Mouse (Mus musculus): ENCODE measurements around the gene Khdrbs1. TPM values are rescaled to one million over a fixed set of nuclear protein-coding genes. Genes with fewer than 3 reads are reported as not detected.
"Not testable (repeated sequence)": the region's sequence is repeated elsewhere in the genome, so short reads cannot be mapped to it uniquely, and the experiment has no call there.

Khdrbs1 gene
- polyA plus RNA-seq, 1 experiment from 2014 or later = 204 TPM

DNA sequence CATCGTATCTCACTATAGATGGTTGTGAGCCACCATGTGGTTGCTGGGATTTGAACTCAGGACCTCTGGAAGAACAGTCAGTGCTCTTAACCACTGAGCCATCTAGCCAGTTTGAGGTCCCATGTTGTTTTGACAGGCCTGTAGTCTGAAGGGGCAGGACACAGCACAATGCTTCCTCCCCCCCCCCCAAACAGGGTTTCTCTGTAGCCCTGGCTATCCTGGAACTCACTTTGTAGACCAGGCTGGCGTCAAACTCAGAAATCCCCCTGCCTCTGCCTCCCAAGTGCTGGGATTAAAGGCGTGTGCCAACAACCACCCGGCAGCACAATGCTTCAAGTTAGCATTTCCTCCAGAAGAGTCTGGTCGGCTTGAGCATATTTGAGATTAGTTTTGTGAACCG is 41.4 kb downstream of the Khdrbs1 start:
- WGBS = 92% methylated on average over 6 of the region's 6 CpGs
- H3K4me2 ChIP-seq (replicated peaks); H3K9ac ChIP-seq; H3K27me3 ChIP-seq; H3K27ac ChIP-seq; H3K9me3 ChIP-seq; ATAC-seq (ENCODE audit: insufficient number of reproducible peaks, insufficient read depth, low FRiP score, low TSS enrichment); H3K4me3 ChIP-seq: not testable (repeated sequence)
- peaks cover 31% of the 10 kb centered on the region for H3K36me3 ChIP-seq
- peaks cover 36% of the 10 kb centered on the region for H3K4me1 ChIP-seq

DNA sequence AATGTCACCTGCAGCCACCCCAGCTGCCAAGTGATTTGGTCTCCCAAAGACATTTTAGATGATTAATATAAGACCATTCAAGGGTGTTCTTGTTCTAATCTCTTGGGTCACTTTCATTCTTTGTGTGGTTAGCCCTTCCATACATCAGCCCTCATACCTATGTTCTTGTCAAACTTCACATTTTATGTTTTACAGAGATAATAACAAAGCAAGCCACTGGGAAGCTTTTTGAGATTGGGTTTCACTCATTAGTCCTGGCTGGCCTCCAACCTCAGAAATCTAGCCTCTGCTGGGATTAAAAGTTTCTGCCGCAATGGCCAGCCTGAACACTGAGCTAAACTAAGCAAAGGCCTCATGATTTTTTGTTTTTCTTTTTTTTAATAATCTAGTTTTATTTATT is 41.9 kb downstream of the Khdrbs1 start:
- H3K4me3 ChIP-seq = no peak overlapping the region
- H3K4me1 ChIP-seq = peaks cover 40% of the 10 kb centered on the region
- 61% methylated on average over 1 of the region's 1 CpGs for WGBS
- H3K27ac ChIP-seq = 0 out of 2 replicates have a peak overlapping the region, but pooled peaks have one; percentile 48
- no peak overlapping the region for H3K4me2 ChIP-seq (replicated peaks)
- no peaks in the 10 kb centered on the region for H3K27me3 ChIP-seq
- ATAC-seq (ENCODE audit: insufficient number of reproducible peaks, insufficient read depth, low FRiP score, low TSS enrichment) = no peak
- no peak overlapping the region for H3K9ac ChIP-seq
- H3K9me3 ChIP-seq = no peaks in the 10 kb centered on the region
- H3K36me3 ChIP-seq = peaks cover 27% of the 10 kb centered on the region

DNA sequence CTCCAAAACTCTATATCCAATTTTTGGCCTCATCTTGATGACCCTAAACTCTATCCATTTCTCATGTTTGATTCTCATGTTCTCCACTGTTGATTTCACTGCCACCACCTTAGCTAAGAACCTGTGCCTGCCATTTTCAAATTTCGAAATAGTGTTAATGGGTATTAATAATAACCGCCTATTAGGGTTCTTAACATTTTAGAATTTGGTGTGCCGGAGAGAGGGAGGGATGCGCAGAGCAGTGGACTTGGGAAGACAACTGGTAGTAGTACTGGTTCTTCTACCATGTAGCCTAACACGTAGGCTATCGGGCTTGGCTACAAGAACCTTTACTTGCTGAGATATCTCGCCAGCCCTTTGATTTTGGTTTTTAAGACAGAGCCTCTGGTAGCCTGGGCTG is 44.9 kb downstream of the Khdrbs1 start:
- no peaks in the 10 kb centered on the region for H3K9me3 ChIP-seq
- peaks cover 29% of the 10 kb centered on the region for H3K4me1 ChIP-seq
- peak overlapping the region; percentile 93 for H3K27ac ChIP-seq
- WGBS = 84% methylated on average over 7 of the region's 7 CpGs
- peak overlapping the region; percentile 63 for H3K4me3 ChIP-seq
- peaks cover 29% of the 10 kb centered on the region for H3K36me3 ChIP-seq
- no peak for ATAC-seq (ENCODE audit: insufficient number of reproducible peaks, insufficient read depth, low FRiP score, low TSS enrichment)
- peak overlapping the region; percentile 59 for H3K4me2 ChIP-seq (replicated peaks)
- peak overlapping the region; percentile 74; the same call in 1 of the 2 replicates for H3K9ac ChIP-seq
- no peaks in the 10 kb centered on the region for H3K27me3 ChIP-seq

DNA sequence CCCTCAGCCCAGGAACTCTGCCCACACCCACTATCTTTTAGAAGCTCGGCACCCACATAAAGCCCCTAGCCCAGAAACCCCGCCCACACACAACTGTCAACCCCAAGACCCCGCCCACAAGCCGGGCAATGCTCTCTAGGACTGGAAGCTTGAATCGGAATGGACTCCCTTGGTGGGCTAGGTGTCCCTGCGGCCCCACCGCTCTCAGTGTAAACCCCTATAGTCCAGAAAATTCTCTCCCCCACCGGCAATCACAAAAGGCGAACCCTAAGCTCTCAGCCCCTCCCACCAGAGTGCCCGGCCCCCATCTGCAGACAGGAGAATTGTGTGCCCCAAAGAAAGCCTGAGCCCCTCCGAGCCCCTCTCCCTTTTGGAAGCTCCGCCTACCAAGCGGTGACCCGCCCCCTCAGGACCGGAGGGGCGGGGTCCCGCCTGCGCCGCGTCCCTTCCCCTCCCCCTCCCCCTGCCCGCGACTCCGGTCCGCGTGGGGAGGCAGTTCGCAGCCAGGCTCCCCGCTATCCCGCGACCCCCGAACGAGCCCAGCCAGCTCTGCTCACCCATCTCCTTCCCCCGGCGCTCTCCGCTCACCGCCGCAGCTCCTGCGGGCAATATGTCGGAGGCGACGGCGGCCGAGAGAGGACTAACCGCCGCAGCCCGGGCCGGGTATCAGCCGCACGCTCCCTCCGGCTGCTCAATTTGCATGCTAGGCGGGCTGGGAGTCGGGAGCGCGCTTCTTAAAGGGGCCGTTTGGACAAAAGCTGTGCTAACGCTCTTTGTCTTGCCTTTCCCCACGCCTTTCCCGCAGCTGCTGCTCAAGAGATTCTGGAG is 45.7 kb downstream of the Khdrbs1 start, which contains the start of gene Tmem39b:
TSS of gene Tmem39b (minus strand) at position 681 of the 828 bp plus-strand sequence.
- Histone ChIP-seq H3K9ac (peak within 1 kb of the TSS; percentile 74), H3K36me3 (peaks cover 30% of the 10 kb centered on the region), H3K27ac (peak within 1 kb of the TSS; percentile 93), H3K4me3 (peak within 1 kb of the TSS; percentile 63), H3K27me3 (no peaks in the 10 kb centered on the region), H3K4me2 (replicated peaks) (peak within 1 kb of the TSS; percentile 59), H3K4me1 (peaks cover 22% of the 10 kb centered on the region), H3K9me3 (no peaks in the 10 kb centered on the region)
- peak; percentile 85 for ATAC-seq (ENCODE audit: insufficient number of reproducible peaks, insufficient read depth, low FRiP score, low TSS enrichment)
- WGBS = under 1% methylated on average over 57 of the region's 57 CpGs

DNA sequence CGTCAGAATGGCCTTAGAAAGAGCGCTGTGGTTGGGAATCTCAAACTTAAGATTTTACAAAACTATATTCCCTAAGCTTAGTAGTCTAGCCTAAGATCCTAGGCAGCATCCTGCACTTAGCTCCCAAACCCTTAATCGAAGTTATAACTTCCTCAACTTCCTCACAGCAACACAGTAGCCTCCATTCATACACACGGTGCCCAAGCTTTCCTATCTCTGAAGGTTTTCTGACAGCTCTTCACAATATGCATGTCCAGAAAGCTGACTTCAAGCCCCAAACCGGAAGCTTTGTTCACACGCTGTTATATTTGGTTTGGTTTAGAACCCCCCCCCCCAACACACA is 46.3 kb downstream of the Khdrbs1 start:
- peak overlapping the region; percentile 59 for H3K4me2 ChIP-seq (replicated peaks)
- peak overlapping the region; percentile 74 for H3K9ac ChIP-seq
- H3K9me3 ChIP-seq = no peaks in the 10 kb centered on the region
- H3K27me3 ChIP-seq = no peaks in the 10 kb centered on the region
- H3K27ac ChIP-seq = no peak overlapping the region
- H3K4me1 ChIP-seq = peaks cover 22% of the 10 kb centered on the region
- WGBS = 24% methylated on average over 6 of the region's 6 CpGs
- H3K36me3 ChIP-seq = peaks cover 36% of the 10 kb centered on the region
- no peak for ATAC-seq (ENCODE audit: insufficient number of reproducible peaks, insufficient read depth, low FRiP score, low TSS enrichment)
- peak overlapping the region; percentile 63 for H3K4me3 ChIP-seq

DNA sequence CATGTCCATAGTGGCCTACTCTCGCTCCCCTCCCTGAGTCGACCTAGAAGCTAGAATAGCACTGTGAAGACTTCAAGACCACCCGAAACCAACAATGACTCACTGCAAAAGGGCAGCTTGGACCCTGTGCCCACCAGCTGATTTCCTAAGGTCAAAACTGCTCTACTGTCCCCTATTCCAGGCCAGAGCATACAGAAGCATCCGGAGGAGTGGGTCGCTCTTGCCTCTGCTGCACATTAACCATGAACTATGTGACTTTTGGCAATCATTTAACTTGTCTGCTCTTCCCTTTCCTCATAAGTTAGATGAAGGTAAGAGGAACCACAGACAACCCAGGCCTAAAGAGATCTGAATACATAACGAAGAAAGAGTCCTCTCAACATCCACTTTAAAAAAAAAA is 57.6 kb downstream of the Khdrbs1 start:
- H3K9me3 ChIP-seq = no peaks in the 10 kb centered on the region
- H3K4me1 ChIP-seq = no peaks in the 10 kb centered on the region
- no peak overlapping the region for H3K9ac ChIP-seq
- H3K27me3 ChIP-seq = no peaks in the 10 kb centered on the region
- no peak overlapping the region for H3K27ac ChIP-seq
- no peak overlapping the region for H3K4me2 ChIP-seq (replicated peaks)
- no peak for ATAC-seq (ENCODE audit: insufficient number of reproducible peaks, insufficient read depth, low FRiP score, low TSS enrichment)
- no peak overlapping the region for H3K4me3 ChIP-seq
- peaks cover 92% of the 10 kb centered on the region for H3K36me3 ChIP-seq
- WGBS = 91% methylated on average over 6 of the region's 6 CpGs

DNA sequence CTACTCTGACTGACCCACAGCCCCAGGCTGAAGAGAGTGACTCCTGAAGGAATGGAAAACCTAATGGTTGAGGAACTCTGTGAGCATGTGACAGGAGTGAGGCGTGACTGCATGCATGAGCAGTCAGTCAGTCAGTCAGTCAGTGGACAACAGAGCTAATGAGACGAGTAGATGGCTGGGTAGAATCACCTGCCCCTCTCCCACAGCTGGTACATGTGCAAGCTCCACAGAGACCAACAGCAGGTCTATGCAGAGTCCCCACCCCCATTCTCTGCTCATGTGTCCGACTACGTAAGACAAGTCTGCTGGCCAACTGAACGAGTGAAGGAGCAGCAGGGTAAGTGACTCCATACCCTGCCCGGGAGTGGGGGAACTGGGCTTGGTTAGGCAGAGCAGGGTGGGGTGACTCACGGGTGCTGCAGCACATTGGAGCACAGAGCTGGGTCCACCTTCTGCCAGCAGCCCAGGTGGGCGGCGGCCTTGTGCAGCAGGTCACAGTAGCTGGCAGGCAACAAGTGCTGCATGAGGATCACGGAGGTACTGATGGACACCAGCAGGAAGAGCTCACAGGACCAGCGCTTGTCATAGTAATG is 58.1 kb downstream of the Khdrbs1 start:
- Histone ChIP-seq H3K36me3 (peaks cover 90% of the 10 kb centered on the region), H3K27ac (no peak overlapping the region), H3K9ac (no peak overlapping the region), H3K4me2 (replicated peaks) (no peak overlapping the region), H3K4me1 (no peaks in the 10 kb centered on the region), H3K9me3 (no peaks in the 10 kb centered on the region), H3K27me3 (no peaks in the 10 kb centered on the region), H3K4me3 (no peak overlapping the region)
- 88% methylated on average over 11 of the region's 11 CpGs for WGBS
- ATAC-seq (ENCODE audit: insufficient number of reproducible peaks, insufficient read depth, low FRiP score, low TSS enrichment) = no peak

DNA sequence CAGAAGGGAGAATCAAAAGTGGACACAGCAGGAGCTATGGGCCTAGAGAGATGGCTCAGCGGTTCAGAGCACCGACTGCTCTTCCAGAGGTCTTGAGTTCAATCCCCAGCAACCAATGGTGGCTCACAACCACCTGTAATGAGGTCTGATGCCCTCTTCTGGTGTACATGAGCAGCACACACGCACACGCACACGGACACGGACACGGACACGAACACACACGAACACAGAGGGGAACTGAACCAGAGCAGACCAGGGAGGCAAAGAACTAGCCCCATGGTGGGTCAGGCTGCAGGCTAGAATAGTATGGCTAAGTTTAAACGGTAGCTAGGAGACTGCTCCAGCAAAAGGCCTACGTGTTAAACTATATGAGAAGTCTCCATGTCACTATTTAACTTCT is 60.3 kb downstream of the Khdrbs1 start:
- Histone ChIP-seq H3K9me3 (no peaks in the 10 kb centered on the region), H3K9ac (no peak overlapping the region), H3K4me3 (no peak overlapping the region), H3K4me1 (no peaks in the 10 kb centered on the region), H3K4me2 (replicated peaks) (no peak overlapping the region), H3K27ac (no peak overlapping the region), H3K27me3 (no peaks in the 10 kb centered on the region), H3K36me3 (peaks cover 90% of the 10 kb centered on the region)
- no peak for ATAC-seq (ENCODE audit: insufficient number of reproducible peaks, insufficient read depth, low FRiP score, low TSS enrichment)
- 96% methylated on average over 11 of the region's 11 CpGs for WGBS

DNA sequence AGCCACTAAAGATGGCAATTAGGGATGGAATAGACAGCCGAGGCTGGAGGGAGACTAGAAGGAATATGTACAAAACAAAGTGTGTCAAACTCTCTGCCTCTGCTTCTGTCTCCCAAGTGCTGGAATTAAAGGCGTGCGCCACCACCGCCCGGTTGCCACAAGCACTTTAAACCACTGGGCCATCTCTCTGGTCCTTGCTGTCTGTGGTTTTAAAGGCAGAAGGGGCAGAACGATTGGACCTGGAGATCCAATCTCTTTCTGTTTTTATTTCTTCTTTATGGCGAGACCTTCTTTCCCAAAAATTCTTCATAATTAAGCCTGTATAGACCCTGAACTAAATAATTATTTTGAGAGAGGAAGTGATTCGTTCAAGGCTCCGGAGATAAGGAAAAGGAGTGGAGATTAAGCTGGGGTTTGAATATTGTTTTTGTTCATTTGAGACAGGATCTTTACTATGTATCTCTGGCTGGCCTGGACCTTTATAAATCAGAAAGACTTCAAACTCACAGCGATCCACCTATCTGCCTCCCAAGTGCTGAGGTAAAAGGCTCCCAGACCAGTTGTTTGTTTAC is 69.1 kb downstream of the Khdrbs1 start:
- Histone ChIP-seq H3K4me1 (peaks cover 14% of the 10 kb centered on the region), H3K4me2 (replicated peaks) (peak overlapping the region; percentile 87), H3K4me3 (peak overlapping the region; percentile 99), H3K9ac (peak overlapping the region; percentile 99; the same call in 1 of the 2 replicates), H3K27me3 (no peaks in the 10 kb centered on the region), H3K27ac (peak overlapping the region; percentile 95), H3K36me3 (peaks cover 30% of the 10 kb centered on the region), H3K9me3 (no peaks in the 10 kb centered on the region)
- 6% methylated on average over 10 of the region's 10 CpGs for WGBS
- no peak for ATAC-seq (ENCODE audit: insufficient number of reproducible peaks, insufficient read depth, low FRiP score, low TSS enrichment)

DNA sequence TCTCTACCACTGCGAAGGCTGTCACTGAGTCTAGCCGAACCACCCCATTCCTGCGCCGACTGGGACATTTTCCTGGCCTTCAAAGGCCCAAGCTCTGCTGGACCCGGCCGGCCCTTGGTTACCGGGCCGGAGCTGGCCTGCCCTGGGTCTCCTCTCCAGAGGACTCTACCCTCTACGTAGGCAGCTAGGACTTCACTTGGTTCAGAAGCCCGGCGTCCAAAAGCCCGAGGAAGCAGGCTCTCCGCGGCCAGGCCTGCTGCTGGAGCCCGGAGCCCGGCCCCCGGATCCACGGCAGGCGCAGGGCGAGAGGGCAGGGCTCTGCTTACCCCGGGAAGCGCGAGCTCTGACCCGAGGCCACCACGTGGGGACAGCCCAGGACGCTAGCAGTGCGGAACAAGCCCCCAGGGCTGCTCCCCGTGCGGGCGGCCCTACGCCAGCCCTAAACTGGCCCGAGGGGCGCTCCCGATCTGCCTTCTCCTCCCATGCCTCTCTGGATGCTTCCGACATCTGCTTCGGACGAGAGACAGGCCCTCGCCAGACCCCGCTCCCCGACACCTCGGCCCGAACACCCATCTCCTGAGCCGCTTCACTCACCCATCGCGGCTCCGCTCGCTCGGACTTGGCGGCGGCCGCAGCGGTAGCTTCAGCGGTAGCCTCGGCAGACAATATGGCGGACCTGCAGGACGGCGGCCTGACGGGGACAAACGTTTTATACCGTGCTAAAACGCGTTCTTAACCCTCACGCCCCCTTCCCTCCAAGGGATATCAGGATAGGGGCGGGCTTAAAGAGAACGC is 69.8 kb downstream of the Khdrbs1 start, which contains the start of gene Kpna6:
TSS of gene Kpna6 (minus strand) at position 685 of the 795 bp plus-strand sequence.
- Histone ChIP-seq H3K27me3 (no peaks in the 10 kb centered on the region), H3K36me3 (peaks cover 26% of the 10 kb centered on the region), H3K27ac (peak within 1 kb of the TSS; percentile 95), H3K4me3 (peak within 1 kb of the TSS; percentile 99), H3K9ac (peak within 1 kb of the TSS; percentile 99), H3K4me1 (peaks cover 14% of the 10 kb centered on the region), H3K9me3 (no peaks in the 10 kb centered on the region), H3K4me2 (replicated peaks) (peak within 1 kb of the TSS; percentile 87)
- under 1% methylated on average over 65 of the region's 65 CpGs for WGBS
- peak; percentile 83 for ATAC-seq (ENCODE audit: insufficient number of reproducible peaks, insufficient read depth, low FRiP score, low TSS enrichment)

DNA sequence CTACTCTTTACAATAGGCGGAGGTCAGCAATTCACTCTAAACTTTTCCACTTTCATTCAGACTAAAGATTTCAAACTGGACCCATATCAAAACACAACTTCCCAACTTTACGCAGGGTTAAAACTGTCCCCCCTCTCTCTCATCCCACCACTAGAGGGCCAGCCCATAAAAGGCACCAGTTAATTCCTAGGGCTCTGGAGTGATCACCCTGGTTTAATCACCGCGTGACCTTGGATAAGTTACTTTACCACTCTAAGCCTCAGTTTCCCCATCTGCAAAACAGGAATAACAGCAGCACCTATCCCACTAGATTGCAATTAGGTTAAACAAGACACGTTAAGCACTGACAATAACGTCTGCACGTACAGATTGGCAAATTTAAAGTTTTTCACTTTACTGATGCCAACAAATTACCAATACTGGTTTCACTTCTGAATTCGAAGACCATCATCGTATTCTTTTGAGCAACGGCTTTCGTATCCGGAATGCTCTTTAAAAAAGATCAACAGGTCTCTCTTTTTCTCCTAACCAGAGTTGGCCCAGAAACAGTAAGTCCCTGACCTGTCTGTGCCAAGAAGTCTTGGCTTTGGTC is 70.5 kb downstream of the Khdrbs1 start:
- no peaks in the 10 kb centered on the region for H3K9me3 ChIP-seq
- peaks cover 14% of the 10 kb centered on the region for H3K4me1 ChIP-seq
- no peaks in the 10 kb centered on the region for H3K27me3 ChIP-seq
- peak overlapping the region; percentile 87 for H3K4me2 ChIP-seq (replicated peaks)
- peaks cover 19% of the 10 kb centered on the region for H3K36me3 ChIP-seq
- peak overlapping the region; percentile 95 for H3K27ac ChIP-seq
- H3K9ac ChIP-seq = peak overlapping the region; percentile 99
- 7% methylated on average over 12 of the region's 12 CpGs for WGBS
- H3K4me3 ChIP-seq = peak overlapping the region; percentile 99
- no peak for ATAC-seq (ENCODE audit: insufficient number of reproducible peaks, insufficient read depth, low FRiP score, low TSS enrichment)
